Mouse (Mus musculus): ENCODE measurements around the gene Hsp90ab1. TPM values are rescaled to one million over a fixed set of nuclear protein-coding genes. Genes with fewer than 3 reads are reported as not detected.

The Hsp90ab1 gene
- polyA plus RNA-seq, 1 experiment: 1,606 TPM

GRCm38 (mm10) chr17:45596631-45597396 lies 23.7 kb upstream of the Hsp90ab1 start:
- no peaks in the 10 kb centered on the region for H3K36me3 ChIP-seq (ENCODE audit: control insufficient read depth, insufficient read depth)
- H3K4me2 ChIP-seq (ENCODE audit: low read depth): peak overlapping the region; percentile 88
- no peaks in the 10 kb centered on the region for H3K27me3 ChIP-seq (ENCODE audit: control insufficient read depth, insufficient read depth, insufficient read length)
- TF ChIP-seq MYOG (IDR thresholded peaks at IDR 0.05; ENCODE audit: control insufficient read depth in 1 of 3, insufficient read depth in 1 of 3, insufficient read length in 2 of 3, low read depth in 2 of 3) (peak in 2 of 3 experiments; percentile 75 to 78), USF1 (IDR thresholded peaks at IDR 0.05; ENCODE audit: low read depth) (no peak), MAX (IDR thresholded peaks at IDR 0.05; ENCODE audit: low read depth) (no peak), REST (IDR thresholded peaks at IDR 0.05; ENCODE audit: insufficient read depth, insufficient read length) (no peak), SRF (IDR thresholded peaks at IDR 0.05; ENCODE audit: control insufficient read depth, insufficient read length, low read depth) (peak; percentile 11), E2F4 (IDR thresholded peaks at IDR 0.05; ENCODE audit: insufficient read depth) (no peak), TCF3 (IDR thresholded peaks at IDR 0.05; ENCODE audit: insufficient read length, low read depth) (no peak), POLR2A (IDR thresholded peaks at IDR 0.05; ENCODE audit: insufficient read length, low read depth) (peak; percentile 56), TCF12 (IDR thresholded peaks at IDR 0.05; ENCODE audit: insufficient read depth, poor library complexity, severe bottlenecking) (no peak), POLR2AphosphoS2 (IDR thresholded peaks at IDR 0.05; ENCODE audit: insufficient read length, low read depth) (peak; percentile 73), MYOD1 (IDR thresholded peaks at IDR 0.05; ENCODE audit: control insufficient read depth in 1 of 3, insufficient read length in 2 of 3, low read depth in 2 of 3) (peak in 2 of 3 experiments; percentile 33 to 54), CEBPB (IDR thresholded peaks at IDR 0.05; ENCODE audit: insufficient read depth, poor library complexity, severe bottlenecking) (no peak)
- peak overlapping the region; percentile 80 for H3K4me3 ChIP-seq
- H3ac ChIP-seq (ENCODE audit: control insufficient read depth, insufficient read length): peak overlapping the region; percentile 88
- peaks cover 43% of the 10 kb centered on the region for H3K79me2 ChIP-seq (ENCODE audit: control insufficient read depth, insufficient read depth)

- H3ac ChIP-seq (ENCODE audit: control insufficient read depth, insufficient read length): peak overlapping the region; percentile 88
- H3K36me3 ChIP-seq (ENCODE audit: control insufficient read depth, insufficient read depth): peaks cover 8% of the 10 kb centered on the region
- TF ChIP-seq MYOG (IDR thresholded peaks at IDR 0.05; ENCODE audit: control insufficient read depth in 1 of 3, insufficient read depth in 1 of 3, insufficient read length in 2 of 3, low read depth in 2 of 3) (peak in 1 of 3 experiments; percentile 9), SRF (IDR thresholded peaks at IDR 0.05; ENCODE audit: control insufficient read depth, insufficient read length, low read depth) (no peak), E2F4 (IDR thresholded peaks at IDR 0.05; ENCODE audit: insufficient read depth) (no peak), TCF12 (IDR thresholded peaks at IDR 0.05; ENCODE audit: insufficient read depth, poor library complexity, severe bottlenecking) (no peak), MYOD1 (IDR thresholded peaks at IDR 0.05; ENCODE audit: control insufficient read depth in 1 of 3, insufficient read length in 2 of 3, low read depth in 2 of 3) (peak in 1 of 3 experiments; percentile 15)
- peak overlapping the region; percentile 88 for H3K4me2 ChIP-seq (ENCODE audit: low read depth)
- H3K4me3 ChIP-seq: peak overlapping the region; percentile 80
- H3K79me2 ChIP-seq (ENCODE audit: control insufficient read depth, insufficient read depth): peaks cover 50% of the 10 kb centered on the region
- no peaks in the 10 kb centered on the region for H3K27me3 ChIP-seq (ENCODE audit: control insufficient read depth, insufficient read depth, insufficient read length)
Observed at GRCm38 (mm10) chr17:45595736-45596390, 22.8 kb upstream of the Hsp90ab1 start.

- Histone ChIP-seq H3K27me3 (ENCODE audit: control insufficient read depth, insufficient read depth, insufficient read length) (no peaks in the 10 kb centered on the region), H3K36me3 (ENCODE audit: control insufficient read depth, insufficient read depth) (peaks cover 13% of the 10 kb centered on the region), H3K4me3 (peak overlapping the region; percentile 80), H3K79me2 (ENCODE audit: control insufficient read depth, insufficient read depth) (peaks cover 51% of the 10 kb centered on the region), H3K4me2 (ENCODE audit: low read depth) (peak overlapping the region; percentile 88), H3ac (ENCODE audit: control insufficient read depth, insufficient read length) (peak overlapping the region; percentile 88)
- TF ChIP-seq E2F4 (IDR thresholded peaks at IDR 0.05; ENCODE audit: insufficient read depth) (peak; percentile 57), MYOD1 (IDR thresholded peaks at IDR 0.05; ENCODE audit: control insufficient read depth in 1 of 3, insufficient read length in 2 of 3, low read depth in 2 of 3) (no peak), REST (IDR thresholded peaks at IDR 0.05; ENCODE audit: insufficient read depth, insufficient read length) (no peak), POLR2A (IDR thresholded peaks at IDR 0.05; ENCODE audit: insufficient read length, low read depth) (peak; percentile 92), USF1 (IDR thresholded peaks at IDR 0.05; ENCODE audit: low read depth) (no peak), MYOG (IDR thresholded peaks at IDR 0.05; ENCODE audit: control insufficient read depth in 1 of 3, insufficient read depth in 1 of 3, insufficient read length in 2 of 3, low read depth in 2 of 3) (no peak), POLR2AphosphoS2 (IDR thresholded peaks at IDR 0.05; ENCODE audit: insufficient read length, low read depth) (peak; percentile 82), TCF3 (IDR thresholded peaks at IDR 0.05; ENCODE audit: insufficient read length, low read depth) (no peak)
Observed at GRCm38 (mm10) chr17:45594881-45595735, 22.0 kb upstream of the Hsp90ab1 start.

- no peaks in the 10 kb centered on the region for H3K27me3 ChIP-seq (ENCODE audit: control insufficient read depth, insufficient read depth, insufficient read length)
- peak overlapping the region; percentile 88 for H3ac ChIP-seq (ENCODE audit: control insufficient read depth, insufficient read length)
- peak overlapping the region; percentile 88 for H3K4me2 ChIP-seq (ENCODE audit: low read depth)
- TF ChIP-seq POLR2AphosphoS2 (IDR thresholded peaks at IDR 0.05; ENCODE audit: insufficient read length, low read depth) (peak; percentile 29), POLR2A (IDR thresholded peaks at IDR 0.05; ENCODE audit: insufficient read length, low read depth) (no peak)
- H3K4me3 ChIP-seq: peak overlapping the region; percentile 80
- H3K36me3 ChIP-seq (ENCODE audit: control insufficient read depth, insufficient read depth): peaks cover 19% of the 10 kb centered on the region
- H3K79me2 ChIP-seq (ENCODE audit: control insufficient read depth, insufficient read depth): peaks cover 58% of the 10 kb centered on the region
Observed at GRCm38 (mm10) chr17:45594195-45594594, 21.1 kb upstream of the Hsp90ab1 start.
